Mouse (Mus musculus): Measurements from ENCODE around the gene 9530003J23Rik.
"Not testable (repeated sequence)": the region's sequence is repeated elsewhere in the genome, so short reads cannot be mapped to it uniquely, and the experiment has no call there.

GRCm38 (mm10) chr10:117277779-117278178, 39.3 kb upstream of the 9530003J23Rik start:
- not testable (repeated sequence) for TF ChIP-seq CTCF (IDR thresholded peaks at IDR 0.05; ENCODE audit: control insufficient read depth, insufficient read depth, insufficient replicate concordance, low read depth, low read length); POLR2A (IDR thresholded peaks at IDR 0.05; ENCODE audit: control insufficient read depth, low read depth, low read length)

Measured in testis, adult 2 months (tissue).